Mouse (Mus musculus): ENCODE results near the gene Wasl.

The Wasl gene

DNA sequence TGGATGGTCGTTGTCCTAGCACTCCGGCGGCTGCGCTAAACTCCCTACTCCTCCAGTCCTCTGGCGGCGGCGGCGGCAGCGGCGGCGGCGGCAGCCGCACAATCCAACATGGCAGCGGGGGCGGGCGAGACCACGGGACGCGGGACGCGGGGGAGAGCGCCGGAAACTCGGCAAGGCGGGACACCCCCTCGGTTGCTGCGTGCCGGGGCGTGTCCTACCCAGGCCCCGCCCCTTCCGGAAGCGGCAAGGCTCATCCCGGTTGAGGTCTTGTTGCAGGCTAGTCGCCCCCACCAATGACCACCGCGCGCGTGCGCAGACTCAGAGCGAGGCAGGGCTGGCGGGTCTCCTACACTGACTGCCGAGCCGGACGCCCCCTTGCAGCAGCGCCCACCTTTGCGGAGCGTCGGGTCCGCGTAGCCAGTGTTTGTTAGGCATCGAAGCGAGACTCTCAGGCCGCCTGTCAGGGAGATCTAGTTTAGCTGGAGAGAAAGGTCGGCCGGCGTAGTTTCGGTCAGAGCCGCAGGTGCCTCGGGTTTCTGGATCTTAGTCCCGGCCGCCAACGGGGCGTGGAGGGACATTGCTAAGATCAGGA, at the start of gene Wasl:
Gene Wasl (minus strand): TSS at position 143 of the 592 bp plus-strand sequence.
- in situ Hi-C loops (cut with MseI, MboI), result no loop called here

DNA sequence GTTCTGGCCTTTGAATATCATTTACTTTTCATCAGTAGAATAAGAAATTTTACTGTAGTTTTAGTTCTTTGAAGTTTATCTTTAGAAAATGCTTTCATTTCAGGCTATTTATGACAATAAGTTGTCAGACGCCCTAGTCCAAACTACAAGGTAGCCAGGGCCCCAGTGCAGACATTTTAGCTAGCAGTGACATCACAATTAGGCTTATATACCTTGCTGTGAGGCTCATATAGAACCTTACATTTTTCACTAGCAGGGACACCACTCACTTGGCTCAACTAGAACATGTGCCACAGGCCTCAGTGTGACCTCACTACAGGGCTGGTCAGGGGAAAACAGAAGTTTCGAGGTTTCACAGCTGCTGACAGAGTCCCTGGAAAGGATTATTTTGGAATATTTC, 42.7 kb upstream of the Wasl start:
- in situ Hi-C loops (cut with MseI, MboI), result no loop called here

DNA sequence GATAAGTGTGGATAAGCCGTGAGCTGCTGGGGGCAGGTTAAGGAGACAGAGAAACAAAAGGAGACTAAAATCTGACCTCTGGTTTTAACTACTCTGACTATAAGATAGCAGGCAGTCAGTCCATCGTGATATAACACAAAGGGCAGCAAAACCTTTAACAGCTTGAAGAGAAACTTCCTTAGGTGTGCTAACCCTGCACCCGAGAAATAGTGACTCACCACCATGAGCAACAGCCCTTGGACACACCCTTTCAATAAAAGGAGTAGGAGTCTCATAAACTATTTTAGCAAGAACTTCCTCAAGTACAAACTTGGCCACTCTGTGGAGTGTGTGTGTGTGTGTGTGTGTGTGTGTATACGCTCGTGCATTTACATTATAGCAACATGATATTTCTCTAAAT, 42.3 kb upstream of the Wasl start:
- in situ Hi-C loops (cut with MseI, MboI), result no loop called here

DNA sequence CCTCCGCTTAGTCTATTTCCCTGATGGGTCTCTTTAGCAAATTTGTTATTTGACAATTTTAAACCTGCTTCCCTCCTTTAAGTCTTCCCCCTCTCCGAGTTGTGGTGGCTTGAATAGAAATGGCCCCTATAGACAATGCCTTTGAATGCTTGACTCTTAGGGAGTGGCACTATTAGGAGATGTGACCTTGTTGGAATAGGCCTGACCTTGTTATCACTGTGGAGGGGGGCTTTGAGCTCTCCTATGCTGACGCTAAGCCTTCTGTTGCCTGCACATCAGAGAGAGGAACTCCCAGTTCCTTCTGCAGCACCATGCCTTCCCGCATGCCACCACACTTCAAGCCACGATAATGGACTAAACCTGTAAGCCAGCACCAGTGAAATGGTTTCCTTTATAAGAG, 32.4 kb upstream of the Wasl start:
- in situ Hi-C loops (cut with MseI, MboI), result no loop called here

DNA sequence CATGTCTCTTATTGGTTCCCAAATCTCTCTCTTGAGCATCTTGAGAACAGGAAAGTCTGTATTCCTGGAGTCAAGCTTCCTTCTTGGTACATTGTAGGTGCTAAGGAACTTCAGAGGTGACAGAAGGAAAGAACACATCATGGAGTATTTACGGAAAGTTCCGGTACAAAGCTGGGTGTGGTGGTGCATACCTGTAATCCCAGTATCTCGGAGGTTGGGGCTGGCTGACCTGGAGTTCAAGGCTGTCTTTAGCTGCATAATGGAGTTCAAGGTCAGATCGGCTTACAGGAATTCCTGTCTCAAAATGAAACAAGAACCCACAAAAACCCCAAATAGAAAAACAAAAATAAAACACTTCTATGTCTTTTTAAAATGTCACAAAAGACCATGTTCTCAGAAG, 31.3 kb upstream of the Wasl start:
- in situ Hi-C loops (cut with MseI, MboI), result no loop called here

DNA sequence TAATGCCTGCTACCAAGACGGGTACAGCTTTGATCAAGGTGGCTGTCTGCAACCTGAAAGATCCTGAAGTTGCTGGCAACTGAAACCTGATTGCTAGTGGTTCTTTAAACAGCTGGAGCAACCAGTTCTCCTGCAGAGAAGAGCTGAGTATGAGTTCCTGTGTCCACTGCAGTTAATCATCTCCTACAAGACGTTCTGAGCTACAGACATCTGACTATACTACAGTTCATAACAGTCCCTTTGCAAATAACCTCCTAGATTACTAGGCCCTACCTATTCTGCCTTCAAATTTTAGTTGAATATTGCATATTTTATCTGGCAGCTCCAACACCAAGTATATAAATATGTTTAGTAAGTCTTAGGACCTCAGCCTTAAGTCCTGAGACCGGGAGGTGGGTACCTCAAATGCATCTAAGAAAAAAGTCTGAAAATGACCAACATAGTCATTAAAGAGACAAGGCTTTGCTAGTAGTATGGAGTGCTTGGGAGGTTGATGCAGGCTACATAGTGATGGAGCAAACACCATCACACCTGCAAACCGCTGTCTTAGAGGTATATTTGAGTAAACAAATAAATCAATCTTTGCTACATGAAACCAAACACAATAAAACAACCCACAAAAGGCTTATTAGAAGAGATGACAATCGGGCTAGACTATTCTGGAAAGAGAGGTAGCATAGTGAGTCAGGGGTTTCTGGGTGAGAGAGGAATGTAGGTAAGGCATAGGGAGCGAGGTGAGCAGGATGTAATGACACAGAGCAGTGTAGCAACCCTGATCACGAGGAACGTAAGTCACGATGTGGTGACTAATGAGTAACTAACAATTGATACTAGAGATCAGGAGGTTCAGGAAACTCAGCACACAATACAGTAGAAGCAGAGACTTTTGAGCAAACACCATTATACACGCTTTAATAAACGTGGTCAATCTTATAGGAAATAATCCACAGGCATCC, 29.9 kb upstream of the Wasl start:
- in situ Hi-C loops (cut with MseI, MboI), result no loop called here

DNA sequence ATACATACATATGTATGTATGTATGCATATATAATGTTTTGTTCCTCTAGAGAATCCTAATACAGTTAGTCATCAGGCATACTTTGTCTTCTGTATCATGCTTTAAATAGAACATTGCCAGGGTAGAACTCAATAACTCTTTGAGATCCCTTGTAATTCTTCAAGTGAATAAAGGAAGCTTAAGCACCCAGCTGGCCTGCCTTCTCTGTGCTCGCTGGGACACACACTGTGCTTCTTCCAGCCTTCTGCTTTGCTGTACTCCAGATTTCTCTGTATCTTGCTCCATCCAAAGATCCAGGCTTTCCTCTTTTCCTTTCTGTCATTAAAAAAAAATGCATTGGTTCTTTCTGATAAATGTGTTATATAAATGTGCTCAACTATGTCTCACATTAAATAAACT, 23.1 kb upstream of the Wasl start:
- in situ Hi-C loops (cut with MseI, MboI), result no loop called here

DNA sequence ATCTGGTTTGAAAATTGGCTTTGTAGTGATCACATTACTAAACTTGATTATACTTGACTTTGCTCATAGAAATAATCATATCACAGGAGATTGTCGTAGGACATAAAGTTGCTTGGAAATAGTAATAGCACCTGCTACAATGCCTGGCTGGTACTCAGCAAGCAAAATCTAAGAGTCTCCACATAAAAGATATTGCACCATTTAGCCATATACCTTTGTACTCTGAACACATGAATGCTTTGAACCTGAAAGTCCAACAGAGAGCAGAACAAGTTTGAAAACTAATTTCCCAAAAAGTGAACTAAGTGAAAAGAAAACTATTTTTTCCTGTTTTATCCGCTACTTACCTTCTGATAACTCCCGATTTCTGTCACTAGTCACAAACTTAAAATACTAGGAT, 18.3 kb upstream of the Wasl start:
- in situ Hi-C loops (cut with MseI, MboI), result no loop called here

DNA sequence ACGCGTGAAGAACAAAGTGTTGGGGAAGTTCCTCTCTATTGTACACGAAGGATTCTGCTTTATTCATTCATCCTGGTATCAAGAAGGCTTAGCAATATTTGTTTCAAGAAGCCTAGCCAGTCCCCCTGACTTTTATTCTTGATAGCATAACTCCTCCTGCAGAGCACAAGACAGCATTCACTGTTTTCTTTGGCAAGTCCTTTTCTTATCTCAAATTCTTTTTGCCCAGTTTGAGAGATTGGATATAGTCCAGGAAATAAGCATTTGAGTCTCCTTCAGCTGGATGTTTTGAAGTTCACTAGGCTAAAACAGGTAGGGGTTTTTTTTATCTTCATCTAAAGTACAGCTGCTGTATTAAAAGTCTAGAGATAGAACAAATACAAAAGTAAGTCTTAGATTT, 3.0 kb upstream of the Wasl start:
- in situ Hi-C loops (cut with MseI, MboI), result no loop called here

DNA sequence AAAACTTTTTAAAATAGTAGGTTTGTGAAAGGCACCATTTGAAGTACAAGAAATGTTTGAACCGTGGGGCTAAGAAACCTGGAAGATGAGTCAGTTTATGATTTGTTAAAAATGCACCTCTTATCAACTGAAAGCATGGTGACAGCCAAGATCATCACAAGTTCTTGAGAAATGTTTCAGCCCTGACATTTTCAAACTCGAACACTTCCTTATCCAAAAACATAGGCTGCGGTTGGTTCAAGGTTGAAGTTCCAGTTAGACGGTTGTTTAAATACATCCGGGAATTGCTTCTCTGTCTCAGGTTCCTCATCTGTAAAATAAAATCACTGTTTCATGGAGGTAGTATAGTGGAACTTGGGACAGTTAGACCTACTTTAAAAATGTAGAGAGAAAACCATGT, 1.4 kb upstream of the Wasl start:
- in situ Hi-C loops (cut with MseI, MboI), result no loop called here

DNA sequence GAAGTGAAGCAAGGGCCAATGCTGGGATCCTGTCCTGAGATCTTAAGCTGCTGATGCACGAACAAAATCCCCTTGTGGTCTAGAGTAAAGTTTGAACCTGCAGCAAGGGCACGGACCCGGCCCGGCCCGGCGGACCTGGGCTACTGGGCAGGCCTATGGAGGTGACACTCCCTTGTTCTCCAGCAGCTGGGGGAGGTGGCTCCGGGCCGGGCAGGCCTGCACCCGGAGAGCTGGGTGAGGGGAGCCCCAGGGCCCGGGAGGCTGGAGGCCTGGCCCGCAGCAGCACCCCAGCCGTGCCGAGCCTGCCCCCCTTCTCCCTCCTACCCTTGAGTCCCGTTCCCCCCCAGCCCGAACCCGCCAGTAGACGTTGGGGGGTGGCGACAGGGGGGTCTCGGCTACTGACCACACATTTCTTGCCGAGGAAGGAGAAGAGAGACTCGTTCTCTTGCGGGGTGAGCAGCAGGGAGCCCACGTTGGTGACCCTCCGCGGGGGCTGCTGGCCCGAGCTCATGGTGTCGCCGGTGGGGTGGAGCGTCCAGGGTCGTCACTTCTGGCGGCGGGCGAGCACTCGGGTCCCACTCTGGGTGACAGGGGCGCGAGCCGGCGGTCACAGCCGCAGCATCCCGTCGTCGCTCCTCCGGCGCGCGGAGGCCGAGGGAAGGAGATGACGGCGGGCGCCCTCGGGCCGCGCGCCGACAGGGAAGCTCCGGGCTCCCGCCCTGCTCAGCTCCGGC, 509 bp downstream of the Wasl start:
- in situ Hi-C loops (cut with MseI, MboI), result no loop called here

DNA sequence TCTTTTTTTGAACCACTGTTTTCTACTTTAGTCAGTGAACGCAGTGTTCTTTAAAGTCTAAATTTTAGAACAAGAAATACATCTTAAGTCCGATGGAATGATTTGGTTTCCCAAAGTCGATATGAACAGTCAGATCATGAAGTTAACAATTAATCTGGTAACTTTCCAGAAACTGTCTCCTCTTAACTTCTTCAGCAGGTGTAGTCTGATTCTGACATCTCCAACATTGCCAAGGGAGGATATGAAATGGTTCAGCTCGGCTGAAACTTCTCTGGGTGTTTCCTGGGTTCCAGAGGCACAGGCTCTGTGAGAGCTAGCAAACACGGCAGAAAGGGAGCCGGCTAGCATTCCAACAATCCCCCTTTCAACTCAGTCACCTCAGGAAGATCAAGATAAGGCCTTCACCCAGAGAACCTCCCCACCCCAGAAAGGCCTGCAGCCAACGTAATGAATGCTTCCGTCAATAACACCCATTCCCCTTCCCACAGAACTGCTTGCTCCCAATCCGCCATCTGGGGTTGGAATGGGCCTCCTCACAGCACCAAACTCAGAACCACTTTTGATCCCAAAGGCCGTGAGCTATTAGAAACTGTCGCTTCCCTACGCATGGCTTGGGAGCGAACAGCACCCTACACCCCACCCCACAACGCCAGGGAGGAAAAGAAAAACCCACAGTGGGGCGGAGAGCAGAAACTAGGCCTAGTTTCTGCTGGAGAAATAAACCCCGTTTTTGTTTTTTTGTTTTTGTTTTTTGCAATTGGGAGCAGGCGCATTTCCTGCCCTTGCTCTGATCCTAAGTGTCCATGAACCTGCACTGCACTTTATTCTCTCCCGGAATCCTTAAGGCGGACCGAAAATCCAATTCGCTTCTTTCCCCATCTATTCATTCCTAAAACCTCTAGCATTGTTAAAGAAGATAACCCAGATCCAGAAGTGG, 1.3 kb downstream of the Wasl start:
- in situ Hi-C loops (cut with MseI, MboI), result no loop called here

DNA sequence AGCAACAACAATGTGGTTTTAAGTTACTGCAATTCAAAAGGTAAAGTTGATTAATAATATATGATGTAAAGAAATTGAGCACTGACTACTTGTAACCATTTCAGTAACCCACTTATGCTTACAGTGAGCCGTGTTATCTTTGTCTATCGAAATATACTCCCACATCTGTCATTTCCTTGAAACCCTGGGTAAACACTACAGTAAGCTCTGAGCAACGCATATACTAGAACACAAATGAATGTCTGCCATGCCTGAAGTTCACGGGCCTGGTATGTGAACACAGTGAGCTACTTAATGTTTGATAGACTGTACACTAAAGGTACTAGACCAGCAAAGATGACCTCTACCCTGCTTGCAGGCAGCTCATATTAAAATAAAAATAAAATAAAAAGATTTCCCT, 2.3 kb downstream of the Wasl start:
- in situ Hi-C loops (cut with MseI, MboI), result no loop called here

DNA sequence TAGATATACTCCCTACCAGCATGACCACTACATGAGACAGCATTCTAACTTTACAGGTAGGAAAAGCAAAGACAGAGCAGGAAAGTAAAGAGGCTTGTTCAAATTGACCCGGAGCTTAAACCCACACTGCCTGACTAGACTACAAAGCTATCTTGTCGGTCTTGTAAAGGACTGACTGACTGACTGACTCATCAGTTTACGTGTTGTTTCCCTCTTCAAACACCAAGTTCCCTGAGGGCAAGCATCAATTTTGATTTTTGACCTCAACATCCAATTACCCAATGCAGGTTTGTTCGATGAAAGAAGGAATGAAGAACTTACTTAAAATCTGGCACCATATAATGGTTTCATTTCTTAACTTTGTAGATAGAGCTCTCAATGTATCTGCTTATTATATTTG, 2.9 kb downstream of the Wasl start:
- in situ Hi-C loops (cut with MseI, MboI), result no loop called here

DNA sequence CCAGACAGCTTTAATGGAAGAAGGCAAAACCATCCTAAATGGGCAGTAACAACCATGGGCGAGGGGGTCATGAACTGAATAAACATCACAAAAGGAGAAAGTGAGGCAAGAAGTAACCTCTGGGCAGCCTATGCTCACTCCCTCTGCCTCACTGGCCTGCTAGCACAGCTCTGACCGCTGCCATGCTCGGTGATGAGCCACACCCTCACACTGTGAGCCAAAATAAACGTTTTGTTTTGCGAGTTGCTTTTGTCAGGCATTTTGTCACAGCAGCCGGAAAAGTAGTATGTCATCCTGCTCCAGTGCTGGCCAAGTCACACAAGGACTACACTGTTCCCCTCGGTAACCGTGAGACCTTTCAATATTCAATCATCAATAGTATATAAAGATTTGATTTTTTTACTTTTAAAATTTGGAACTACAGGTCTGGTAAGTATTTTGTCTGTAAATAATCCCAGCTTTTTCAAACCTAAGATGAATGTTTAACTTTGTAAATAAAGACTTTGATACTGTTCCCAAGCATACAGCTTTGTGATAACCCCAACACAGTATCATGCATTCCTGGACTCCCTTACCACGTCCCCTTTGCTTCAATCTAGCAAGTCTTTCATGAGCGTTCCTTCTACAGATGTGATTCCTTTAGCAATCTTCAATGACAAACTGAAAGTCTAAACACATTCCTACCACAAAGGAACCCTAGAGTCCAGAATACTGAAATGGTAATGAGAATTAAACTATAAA, 7.0 kb downstream of the Wasl start:
- in situ Hi-C loops (cut with MseI, MboI), result no loop called here

DNA sequence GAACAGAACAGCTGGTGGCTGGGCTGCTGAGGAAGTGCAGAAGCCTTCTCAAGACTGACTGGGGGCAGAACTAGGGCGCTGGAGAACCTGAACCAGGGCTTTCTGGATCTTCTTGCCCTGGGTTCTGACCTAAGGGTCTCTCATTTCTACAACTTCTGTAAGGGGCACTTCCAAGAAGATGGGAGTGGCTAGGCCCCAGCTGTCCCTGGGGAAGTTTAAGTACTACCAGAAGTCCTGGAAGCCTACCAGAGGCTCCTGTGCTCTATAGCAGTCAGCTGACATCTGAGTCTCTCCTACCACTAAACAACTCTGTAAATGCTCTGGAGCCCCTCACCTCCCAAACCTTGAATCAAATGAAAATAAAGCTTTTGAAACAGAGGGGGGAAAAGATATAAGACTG, 8.7 kb downstream of the Wasl start:
- in situ Hi-C loops (cut with MseI, MboI), result no loop called here

DNA sequence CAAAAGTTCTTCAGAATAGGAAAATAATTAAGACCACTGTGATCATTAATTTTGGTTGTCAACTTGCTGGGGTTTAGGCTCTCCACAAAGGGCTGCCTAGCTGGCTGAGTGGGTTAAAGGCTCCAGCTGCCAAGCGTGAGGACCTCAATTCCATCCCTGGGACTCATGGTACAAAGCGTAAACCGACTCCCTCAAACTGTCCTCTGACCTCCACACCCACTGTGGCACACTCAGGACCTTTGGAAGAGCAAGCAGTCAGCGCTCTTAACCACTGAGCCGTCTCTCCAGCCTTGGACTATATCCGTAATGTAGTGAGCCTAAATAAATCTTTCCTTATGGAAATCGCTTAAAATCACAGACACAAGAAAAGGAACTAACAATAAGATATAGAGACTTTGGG, 13.3 kb downstream of the Wasl start:
- in situ Hi-C loops (cut with MseI, MboI), result no loop called here

DNA sequence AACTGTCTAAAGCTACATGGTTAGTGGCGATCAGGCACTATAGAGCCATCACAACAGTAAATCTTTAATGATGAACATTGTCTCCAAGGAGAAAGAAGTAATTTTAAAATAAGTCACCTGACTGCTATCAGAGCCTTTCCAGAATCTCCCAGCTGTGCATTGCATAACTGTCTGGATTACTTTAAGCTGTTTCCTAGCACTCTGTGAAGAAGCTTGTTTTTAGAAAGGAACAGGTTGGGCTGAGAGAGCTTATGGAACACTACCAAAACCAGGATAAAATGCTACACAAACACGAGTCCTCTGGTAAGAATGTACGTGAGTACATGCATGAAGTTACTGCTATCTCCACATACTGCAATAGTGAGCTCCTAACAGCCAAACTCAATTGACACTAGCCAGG, 14.1 kb downstream of the Wasl start:
- in situ Hi-C loops (cut with MseI, MboI), result no loop called here

DNA sequence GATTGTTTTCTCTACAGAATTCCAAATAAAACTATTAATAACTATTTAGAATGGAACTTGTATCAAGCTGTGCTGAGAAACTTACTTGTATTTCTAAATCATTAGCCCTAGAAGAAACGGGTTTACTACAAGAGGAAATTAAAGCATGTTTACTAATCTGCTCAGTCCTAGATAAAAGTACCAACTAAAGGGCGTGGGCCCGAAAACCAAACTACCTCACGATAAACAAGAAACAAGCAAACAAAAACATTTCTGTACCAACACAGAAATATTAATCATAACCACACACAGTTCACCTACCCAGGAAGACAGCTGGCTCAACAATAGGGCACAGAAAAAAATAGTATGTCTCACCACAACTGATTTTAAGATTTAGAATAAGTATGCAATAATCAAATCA, 16.4 kb downstream of the Wasl start:
- in situ Hi-C loops (cut with MseI, MboI), result no loop called here

DNA sequence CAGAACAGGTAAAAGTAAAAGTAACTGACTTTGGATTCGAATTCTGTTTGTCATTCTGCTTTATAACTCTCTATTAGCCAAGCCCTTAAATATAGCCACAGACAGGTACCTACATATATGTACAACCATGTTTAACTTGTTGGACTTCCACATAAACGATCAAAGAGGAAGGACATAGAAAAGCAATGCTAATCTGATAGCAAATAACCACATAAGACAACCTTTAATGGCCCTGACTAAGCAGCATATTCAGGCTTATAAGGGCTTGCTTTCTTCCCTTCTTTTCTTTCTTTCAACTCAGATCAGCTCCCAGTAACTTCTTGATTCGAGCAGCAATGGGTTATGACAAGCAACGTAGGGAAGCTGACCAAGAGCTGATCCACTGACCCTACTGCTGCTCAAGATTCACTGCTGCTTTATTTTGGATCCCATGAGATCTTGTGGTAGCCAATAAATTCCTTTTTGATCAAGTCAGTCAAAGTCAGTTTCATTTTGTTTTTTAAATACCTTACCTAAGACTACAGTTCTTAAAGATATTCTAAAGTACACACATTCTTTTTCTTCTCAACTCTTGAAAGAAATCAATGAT, 17.6 kb downstream of the Wasl start:
- in situ Hi-C loops (cut with MseI, MboI), result no loop called here

All from mouse trophoblast stem cell (cell line).